Mouse (Mus musculus): ENCODE data around the gene Hsd17b14. TPM values are rescaled to one million over a fixed set of nuclear protein-coding genes. Genes with fewer than 3 reads are reported as not detected.
A peak's percentile ranks its signal among the peaks of the same experiment; 100 is the strongest.

Gene Hsd17b14
- polyA plus RNA-seq, 1 experiment = not detected

GRCm38 (mm10) chr7:45561624-45562520 is 7.2 kb downstream of the Hsd17b14 start:
- no peak overlapping the region for H3K27ac ChIP-seq (ENCODE audit: insufficient read depth, low read length)
- TF ChIP-seq CTCF (IDR thresholded peaks at IDR 0.05; ENCODE audit: borderline replicate concordance, insufficient read depth, low read length) (no peak), POLR2A (IDR thresholded peaks at IDR 0.05; ENCODE audit: low read depth, low read length) (no peak)
- no peaks in the 10 kb centered on the region for H3K4me1 ChIP-seq (ENCODE audit: control insufficient read depth, insufficient read depth, low read length)
- no peak overlapping the region for H3K4me3 ChIP-seq (ENCODE audit: insufficient read depth, low read length)

GRCm38 (mm10) chr7:45564811-45565210 is 10.1 kb downstream of the Hsd17b14 start:
- Histone ChIP-seq H3K4me3 (ENCODE audit: insufficient read depth, low read length) (no peak overlapping the region), H3K27ac (ENCODE audit: insufficient read depth, low read length) (no peak overlapping the region), H3K4me1 (ENCODE audit: control insufficient read depth, insufficient read depth, low read length) (no peaks in the 10 kb centered on the region; the same call in 1 of the 2 replicates)
- TF ChIP-seq CTCF (IDR thresholded peaks at IDR 0.05; ENCODE audit: borderline replicate concordance, insufficient read depth, low read length) (no peak), POLR2A (IDR thresholded peaks at IDR 0.05; ENCODE audit: low read depth, low read length) (no peak)

GRCm38 (mm10) chr7:45565446-45565845 is 10.8 kb downstream of the Hsd17b14 start:
- H3K27ac ChIP-seq (ENCODE audit: insufficient read depth, low read length) = no peak overlapping the region

GRCm38 (mm10) chr7:45567112-45567779 is 12.6 kb downstream of the Hsd17b14 start:
- H3K4me3 ChIP-seq (ENCODE audit: insufficient read depth, low read length) = no peak overlapping the region
- TF ChIP-seq POLR2A (IDR thresholded peaks at IDR 0.05; ENCODE audit: low read depth, low read length) (no peak), CTCF (IDR thresholded peaks at IDR 0.05; ENCODE audit: borderline replicate concordance, insufficient read depth, low read length) (no peak)
- H3K27ac ChIP-seq (ENCODE audit: insufficient read depth, low read length) = no peak overlapping the region
- H3K4me1 ChIP-seq (ENCODE audit: control insufficient read depth, insufficient read depth, low read length) = no peaks in the 10 kb centered on the region; the same call in 1 of the 2 replicates

More at GRCm38 (mm10) chr7:45565446-45565845, 10.8 kb downstream of the Hsd17b14 start:
- Histone ChIP-seq H3K4me3 (ENCODE audit: insufficient read depth, low read length) (no peak overlapping the region), H3K4me1 (ENCODE audit: control insufficient read depth, insufficient read depth, low read length) (no peaks in the 10 kb centered on the region; the same call in 1 of the 2 replicates)
- TF ChIP-seq POLR2A (IDR thresholded peaks at IDR 0.05; ENCODE audit: low read depth, low read length) (no peak), CTCF (IDR thresholded peaks at IDR 0.05; ENCODE audit: borderline replicate concordance, insufficient read depth, low read length) (no peak)

GRCm38 (mm10) chr7:45567780-45568516 is 13.3 kb downstream of the Hsd17b14 start:
- peak overlapping the region; percentile 21; the same call in 1 of the 2 replicates for H3K27ac ChIP-seq (ENCODE audit: insufficient read depth, low read length)
- peak overlapping the region; percentile 27 for H3K4me3 ChIP-seq (ENCODE audit: insufficient read depth, low read length)
- TF ChIP-seq POLR2A (IDR thresholded peaks at IDR 0.05; ENCODE audit: low read depth, low read length) (no peak; the same call in none of the 2 replicates), CTCF (IDR thresholded peaks at IDR 0.05; ENCODE audit: borderline replicate concordance, insufficient read depth, low read length) (no peak)

GRCm38 (mm10) chr7:45568601-45569473 is 14.1 kb downstream of the Hsd17b14 start:
- H3K27ac ChIP-seq (ENCODE audit: insufficient read depth, low read length) = no peak overlapping the region
- TF ChIP-seq POLR2A (IDR thresholded peaks at IDR 0.05; ENCODE audit: low read depth, low read length) (no peak), CTCF (IDR thresholded peaks at IDR 0.05; ENCODE audit: borderline replicate concordance, insufficient read depth, low read length) (no peak)
- no peaks in the 10 kb centered on the region; the same call in 1 of the 2 replicates for H3K4me1 ChIP-seq (ENCODE audit: control insufficient read depth, insufficient read depth, low read length)
- no peak overlapping the region for H3K4me3 ChIP-seq (ENCODE audit: insufficient read depth, low read length)

More at GRCm38 (mm10) chr7:45567780-45568516, 13.3 kb downstream of the Hsd17b14 start:
- no peaks in the 10 kb centered on the region; the same call in 1 of the 2 replicates for H3K4me1 ChIP-seq (ENCODE audit: control insufficient read depth, insufficient read depth, low read length)

- TF ChIP-seq CTCF (IDR thresholded peaks at IDR 0.05; ENCODE audit: borderline replicate concordance, insufficient read depth, low read length) (no peak), POLR2A (IDR thresholded peaks at IDR 0.05; ENCODE audit: low read depth, low read length) (peak; percentile 77)
- Histone ChIP-seq H3K4me1 (ENCODE audit: control insufficient read depth, insufficient read depth, low read length) (no peaks in the 10 kb centered on the region; the same call in 1 of the 2 replicates), H3K4me3 (ENCODE audit: insufficient read depth, low read length) (peak within 1 kb of the TSS; percentile 67), H3K27ac (ENCODE audit: insufficient read depth, low read length) (peak within 1 kb of the TSS; percentile 2; the same call in 1 of the 2 replicates)
Measured at GRCm38 (mm10) chr7:45570103-45570741, 15.5 kb downstream of the Hsd17b14 start, which contains the start of gene Bcat2. Gene Bcat2 (plus strand): TSS chr7:45570153.

GRCm38 (mm10) chr7:45571966-45572365 is 17.3 kb downstream of the Hsd17b14 start:
- H3K4me1 ChIP-seq (ENCODE audit: control insufficient read depth, insufficient read depth, low read length) = no peaks in the 10 kb centered on the region; the same call in 1 of the 2 replicates
- no peak for TF ChIP-seq POLR2A (IDR thresholded peaks at IDR 0.05; ENCODE audit: low read depth, low read length)
- no peak for TF ChIP-seq CTCF (IDR thresholded peaks at IDR 0.05; ENCODE audit: borderline replicate concordance, insufficient read depth, low read length)
- no peak overlapping the region for H3K4me3 ChIP-seq (ENCODE audit: insufficient read depth, low read length)
- no peak overlapping the region for H3K27ac ChIP-seq (ENCODE audit: insufficient read depth, low read length)
